Mouse (Mus musculus) heart, postnatal 0 days (tissue): ENCODE data around the gene Brs3.

ENCODE experiments used
- CTCF ChIP-seq: IDR thresholded peaks from 2 replicates; pipeline ENCODE4 v1.5.1; 2016; ENCODE audit warnings: antibody characterized with exemption, control low read depth, low read depth
- EP300 ChIP-seq: IDR thresholded peaks from 2 replicates; pipeline ENCODE4 v1.6.1; 2016; ENCODE audit warnings: antibody characterized with exemption, low read depth

DNA sequence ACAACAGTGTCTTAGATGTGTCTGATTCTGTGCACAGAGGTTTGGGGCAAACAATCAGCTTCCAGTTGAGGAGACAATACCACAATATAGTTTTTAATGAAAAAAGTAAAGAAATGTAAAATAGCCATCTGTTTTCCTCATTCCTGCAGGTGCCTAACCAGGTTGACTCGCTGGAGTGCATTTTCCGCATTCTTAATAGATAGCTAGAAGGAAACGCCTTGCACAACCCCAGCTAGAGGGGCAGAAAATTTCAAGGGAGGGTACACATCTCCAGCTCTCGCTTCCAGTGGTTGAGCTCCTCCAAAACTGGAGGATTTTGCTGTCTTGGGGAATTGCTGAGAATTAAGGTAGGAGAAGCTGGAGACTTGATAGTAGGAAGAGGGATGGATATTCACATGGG, 44.9 kb downstream of the Brs3 start, which contains the start of gene Vgll1:
- TF ChIP-seq CTCF, result no peak
- no peak for TF ChIP-seq EP300
